Mouse (Mus musculus) heart, embryonic 16.5 days (tissue): Measurements from ENCODE around the gene Hs1bp3. TPM values are rescaled to one million over a fixed set of nuclear protein-coding genes. Genes with fewer than 3 reads are reported as not detected.
A peak's percentile ranks its signal among the peaks of the same experiment; 100 is the strongest.

Experiments used
- ATAC-seq: fragments of 200-750 bp; cut with Nextera tagmentation; replicated peaks from 2 replicates; pipeline ENCODE4 v1.8.0; 2017; ENCODE audit warnings: moderate number of reproducible peaks; ENCODE audit not compliant: insufficient read depth, low FRiP score; ENCODE audit errors: extremely low read depth
- H3K27ac ChIP-seq: fragments of 300-500 bp; sonication (generic); 2 replicates; pipeline ENCODE4 v1.5.1; 2014; ENCODE audit warnings: mild to moderate bottlenecking, low read length, control low read depth, moderate library complexity
- H3K27me3 ChIP-seq: fragments of 300-500 bp; sonication (generic); 2 replicates; pipeline ENCODE4 v1.6.1; 2014; ENCODE audit warnings: low read length, mixed read lengths; ENCODE audit not compliant: control insufficient read depth, insufficient read depth
- H3K36me3 ChIP-seq: fragments of 300-500 bp; sonication (generic); 2 replicates; pipeline ENCODE4 v1.6.1; 2014; ENCODE audit not compliant: control insufficient read depth, insufficient read depth
- H3K4me1 ChIP-seq: fragments of 300-500 bp; sonication (generic); 2 replicates; pipeline ENCODE4 v1.6.1; 2014; ENCODE audit warnings: low read length, mixed read lengths; ENCODE audit not compliant: control insufficient read depth, insufficient read depth
- H3K4me2 ChIP-seq: fragments of 300-500 bp; sonication (generic); 2 replicates; pipeline ENCODE4 v1.6.1; 2014; ENCODE audit warnings: low read depth, mild to moderate bottlenecking, control low read depth, low read length
- H3K4me3 ChIP-seq: fragments of 300-500 bp; sonication (generic); 2 replicates; pipeline ENCODE4 v1.5.1; 2014; ENCODE audit warnings: mild to moderate bottlenecking, control low read depth, low read length
- H3K9ac ChIP-seq: fragments of 300-500 bp; sonication (generic); 2 replicates; pipeline ENCODE4 v1.6.1; 2014; ENCODE audit warnings: low read length, control low read depth
- H3K9me3 ChIP-seq: fragments of 300-500 bp; sonication (generic); replicated peaks from 2 replicates; pipeline ENCODE4 v1.6.1; 2016; ENCODE audit warnings: low read length; ENCODE audit not compliant: control insufficient read depth
- WGBS: fragments of 180-500 bp; shearing (Covaris S2); extraction: QIAGEN DNeasy Blood & Tissue Kit; methylation state at CpG from one replicate; pipeline ENCODE4 v1.1.7; 2014; 5-methylcytosine and 5-hydroxymethylcytosine counted together
- polyA plus RNA-seq: library from polyadenylated mRNA; unstranded; fragments of >200 nt; fragmentation: Nextera tagmentation; extraction: Ambion mirVana; gene quantifications from 2 replicates; pipeline ENCODE4 v1.2.1, GENCODE M21; 2015

Hs1bp3 gene
- polyA plus RNA-seq, 1 experiment from 2014 or later: 15.1 TPM

GRCm38 (mm10) chr12:8316541-8316940 lies 3.3 kb downstream of the Hs1bp3 start:
- H3K4me3 ChIP-seq: no peak overlapping the region
- ATAC-seq: no peak
- H3K27me3 ChIP-seq: peaks cover 5% of the 10 kb centered on the region; the same call in 1 of the 2 replicates
- H3K36me3 ChIP-seq: peaks cover 8% of the 10 kb centered on the region; the same call in 1 of the 2 replicates
- H3K4me2 ChIP-seq: no peak overlapping the region
- H3K9me3 ChIP-seq: no peaks in the 10 kb centered on the region
- peaks cover 6% of the 10 kb centered on the region for H3K4me1 ChIP-seq
- 82% methylated on average over 5 of the region's 5 CpGs for WGBS
- no peak overlapping the region for H3K27ac ChIP-seq
- H3K9ac ChIP-seq: no peak overlapping the region

GRCm38 (mm10) chr12:8320084-8320713 lies 7.0 kb downstream of the Hs1bp3 start:
- no peak overlapping the region for H3K27ac ChIP-seq
- no peaks in the 10 kb centered on the region for H3K27me3 ChIP-seq
- no peak overlapping the region for H3K4me3 ChIP-seq
- H3K36me3 ChIP-seq: peaks cover 20% of the 10 kb centered on the region; the same call in 1 of the 2 replicates
- peak; percentile 58 for ATAC-seq
- no peak overlapping the region for H3K4me2 ChIP-seq
- no peaks in the 10 kb centered on the region for H3K9me3 ChIP-seq
- H3K9ac ChIP-seq: no peak overlapping the region
- H3K4me1 ChIP-seq: no peaks in the 10 kb centered on the region
- 38% methylated on average over 5 of the region's 5 CpGs for WGBS

- no peak overlapping the region for H3K9ac ChIP-seq
- H3K36me3 ChIP-seq: peaks cover 20% of the 10 kb centered on the region; the same call in 1 of the 2 replicates
- no peaks in the 10 kb centered on the region for H3K4me1 ChIP-seq
- H3K27ac ChIP-seq: no peak overlapping the region
- no peak overlapping the region for H3K4me2 ChIP-seq
- no peak overlapping the region for H3K4me3 ChIP-seq
- no peaks in the 10 kb centered on the region for H3K9me3 ChIP-seq
- H3K27me3 ChIP-seq: no peaks in the 10 kb centered on the region
- WGBS: 80% methylated on average over 10 of the region's 10 CpGs
- no peak for ATAC-seq
Observed at GRCm38 (mm10) chr12:8321506-8321905, 8.3 kb downstream of the Hs1bp3 start.

- Histone ChIP-seq H3K4me2 (no peak overlapping the region), H3K9me3 (no peaks in the 10 kb centered on the region), H3K9ac (no peak overlapping the region), H3K4me3 (no peak overlapping the region), H3K36me3 (peaks cover 18% of the 10 kb centered on the region), H3K27me3 (no peaks in the 10 kb centered on the region), H3K27ac (no peak overlapping the region), H3K4me1 (peaks cover 5% of the 10 kb centered on the region; the same call in 1 of the 2 replicates)
- no peak for ATAC-seq
- 83% methylated on average over 10 of the region's 10 CpGs for WGBS
Observed at GRCm38 (mm10) chr12:8324086-8324485, 10.9 kb downstream of the Hs1bp3 start.

GRCm38 (mm10) chr12:8325245-8325942 lies 12.2 kb downstream of the Hs1bp3 start:
- H3K4me1 ChIP-seq: peaks cover 5% of the 10 kb centered on the region; the same call in 1 of the 2 replicates
- 90% methylated on average over 13 of the region's 13 CpGs for WGBS
- ATAC-seq: no peak

GRCm38 (mm10) chr12:8325943-8326522 lies 12.8 kb downstream of the Hs1bp3 start:
- Histone ChIP-seq H3K9me3 (no peaks in the 10 kb centered on the region), H3K4me2 (no peak overlapping the region), H3K4me3 (no peak overlapping the region), H3K4me1 (peaks cover 8% of the 10 kb centered on the region), H3K36me3 (peaks cover 15% of the 10 kb centered on the region), H3K9ac (no peak overlapping the region), H3K27me3 (no peaks in the 10 kb centered on the region), H3K27ac (no peak overlapping the region)
- no peak for ATAC-seq
- 92% methylated on average over 17 of the region's 17 CpGs for WGBS

More at GRCm38 (mm10) chr12:8325245-8325942, 12.2 kb downstream of the Hs1bp3 start:
- peaks cover 15% of the 10 kb centered on the region for H3K36me3 ChIP-seq
- H3K27ac ChIP-seq: no peak overlapping the region
- H3K4me3 ChIP-seq: no peak overlapping the region
- no peak overlapping the region for H3K9ac ChIP-seq
- H3K4me2 ChIP-seq: no peak overlapping the region
- H3K9me3 ChIP-seq: no peaks in the 10 kb centered on the region
- no peaks in the 10 kb centered on the region for H3K27me3 ChIP-seq

GRCm38 (mm10) chr12:8326825-8327674 lies 13.8 kb downstream of the Hs1bp3 start:
- peaks cover 16% of the 10 kb centered on the region for H3K4me1 ChIP-seq
- peak overlapping the region; percentile 23 for H3K27ac ChIP-seq
- H3K36me3 ChIP-seq: peaks cover 11% of the 10 kb centered on the region
- H3K9me3 ChIP-seq: no peaks in the 10 kb centered on the region
- no peaks in the 10 kb centered on the region for H3K27me3 ChIP-seq
- 0 out of 2 replicates have a peak overlapping the region, but pooled peaks have one; percentile 22 for H3K4me2 ChIP-seq
- H3K4me3 ChIP-seq: no peak overlapping the region
- WGBS: 37% methylated on average over 17 of the region's 17 CpGs
- peak; percentile 66 for ATAC-seq
- H3K9ac ChIP-seq: peak overlapping the region; percentile 42

- ATAC-seq: no peak
- H3K27ac ChIP-seq: no peak overlapping the region; the same call in 1 of the 2 replicates
Observed at GRCm38 (mm10) chr12:8327675-8328053, 14.4 kb downstream of the Hs1bp3 start.

More at GRCm38 (mm10) chr12:8327675-8328053, 14.4 kb downstream of the Hs1bp3 start:
- Histone ChIP-seq H3K4me2 (no peak overlapping the region), H3K36me3 (peaks cover 8% of the 10 kb centered on the region), H3K9ac (peak overlapping the region; percentile 42; the same call in 1 of the 2 replicates), H3K4me3 (no peak overlapping the region), H3K4me1 (peaks cover 16% of the 10 kb centered on the region), H3K27me3 (no peaks in the 10 kb centered on the region), H3K9me3 (no peaks in the 10 kb centered on the region)
- WGBS: 94% methylated on average over 1 of the region's 1 CpGs
